Mouse (Mus musculus): ENCODE data around the gene Gm20716.
"Not testable (repeated sequence)": the region's sequence is repeated elsewhere in the genome, so short reads cannot be mapped to it uniquely, and the experiment has no call there.

Gm20716 gene

DNA sequence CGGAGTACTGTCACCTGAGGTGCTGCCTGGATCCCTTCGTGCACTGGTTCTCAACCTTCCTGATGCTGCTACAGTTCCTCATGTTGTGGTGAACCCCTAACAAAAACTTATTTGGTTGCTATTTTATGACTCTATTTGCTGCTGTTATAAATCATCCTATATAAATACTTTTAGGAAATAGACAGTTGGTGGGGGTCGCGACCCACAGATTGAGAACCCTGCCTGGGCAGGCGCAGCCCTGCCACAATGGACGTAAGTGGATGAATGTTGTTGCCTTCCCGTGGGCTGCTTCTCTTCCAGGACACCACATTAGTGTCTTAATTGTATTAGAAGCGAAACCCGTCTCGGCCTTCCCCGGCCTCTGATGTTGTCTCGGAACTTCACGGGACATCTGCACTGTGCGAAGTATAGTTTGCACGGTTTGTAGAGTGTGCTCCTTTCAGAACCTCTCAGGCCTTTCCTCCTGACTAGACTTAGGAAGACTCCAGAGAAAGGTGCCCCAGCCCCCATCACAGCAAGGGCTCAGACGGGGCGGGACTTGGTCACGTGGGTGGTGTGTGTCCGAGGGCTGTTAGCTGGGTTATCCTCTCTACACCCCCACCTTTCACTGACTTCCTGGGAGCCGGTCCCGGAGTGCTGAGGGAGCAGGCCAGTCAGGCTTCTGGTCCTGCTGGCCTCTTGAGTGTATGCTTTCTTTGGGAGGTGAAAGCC, 63.3 kb downstream of the Gm20716 start:
- no peak for DNase-seq (ENCODE audit: low read depth, low spot score)

DNA sequence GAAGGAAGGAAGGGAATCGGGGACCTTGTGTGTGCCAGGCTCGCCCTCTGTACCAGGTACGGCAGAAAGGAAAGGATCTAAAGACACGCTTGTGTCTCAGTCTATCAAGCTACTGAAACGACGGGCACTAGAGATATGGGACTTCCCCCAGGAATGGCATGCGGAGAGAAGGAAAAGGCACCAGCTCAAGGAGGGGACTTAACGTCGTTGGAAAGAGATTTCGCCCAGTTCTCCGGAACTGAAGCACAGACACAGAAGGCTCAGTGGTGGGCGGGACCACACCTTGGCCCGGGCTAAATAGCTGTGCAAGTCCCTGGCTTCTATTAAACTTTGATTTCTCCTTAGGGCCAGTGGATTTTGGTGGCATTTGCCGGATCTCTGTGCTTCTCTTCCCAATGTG, 68.2 kb downstream of the Gm20716 start:
- no peak for DNase-seq (ENCODE audit: low read depth, low spot score)

DNA sequence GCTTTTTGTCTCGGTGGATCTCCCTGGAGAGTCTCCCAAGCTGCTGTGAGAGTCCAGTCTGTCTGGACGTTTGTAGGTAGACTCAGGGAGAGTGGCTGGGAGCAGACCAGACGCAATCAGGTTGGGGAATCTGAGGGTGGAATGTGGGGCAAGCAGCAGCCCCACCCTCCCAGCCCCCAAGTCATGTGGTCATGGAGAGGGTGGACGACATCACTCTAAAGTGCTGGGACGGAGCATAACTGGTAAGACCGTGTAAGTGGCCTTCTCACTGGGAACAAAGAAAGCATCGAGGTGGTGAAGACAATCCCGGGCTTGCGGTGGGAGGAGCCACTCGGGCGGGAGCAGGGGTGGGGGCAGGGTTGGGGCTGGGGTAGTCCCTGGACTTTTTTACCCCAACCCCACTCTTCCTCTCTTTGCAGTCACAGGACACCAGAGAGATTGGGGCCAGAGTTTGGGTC, 68.6 kb downstream of the Gm20716 start:
- no peak for DNase-seq (ENCODE audit: low read depth, low spot score)

- DNase-seq (ENCODE audit: low read depth, low spot score) = no peak
These were observed 69.7 kb downstream of the Gm20716 start for GRCm38 (mm10) chr2:168160370-168160930.

DNA sequence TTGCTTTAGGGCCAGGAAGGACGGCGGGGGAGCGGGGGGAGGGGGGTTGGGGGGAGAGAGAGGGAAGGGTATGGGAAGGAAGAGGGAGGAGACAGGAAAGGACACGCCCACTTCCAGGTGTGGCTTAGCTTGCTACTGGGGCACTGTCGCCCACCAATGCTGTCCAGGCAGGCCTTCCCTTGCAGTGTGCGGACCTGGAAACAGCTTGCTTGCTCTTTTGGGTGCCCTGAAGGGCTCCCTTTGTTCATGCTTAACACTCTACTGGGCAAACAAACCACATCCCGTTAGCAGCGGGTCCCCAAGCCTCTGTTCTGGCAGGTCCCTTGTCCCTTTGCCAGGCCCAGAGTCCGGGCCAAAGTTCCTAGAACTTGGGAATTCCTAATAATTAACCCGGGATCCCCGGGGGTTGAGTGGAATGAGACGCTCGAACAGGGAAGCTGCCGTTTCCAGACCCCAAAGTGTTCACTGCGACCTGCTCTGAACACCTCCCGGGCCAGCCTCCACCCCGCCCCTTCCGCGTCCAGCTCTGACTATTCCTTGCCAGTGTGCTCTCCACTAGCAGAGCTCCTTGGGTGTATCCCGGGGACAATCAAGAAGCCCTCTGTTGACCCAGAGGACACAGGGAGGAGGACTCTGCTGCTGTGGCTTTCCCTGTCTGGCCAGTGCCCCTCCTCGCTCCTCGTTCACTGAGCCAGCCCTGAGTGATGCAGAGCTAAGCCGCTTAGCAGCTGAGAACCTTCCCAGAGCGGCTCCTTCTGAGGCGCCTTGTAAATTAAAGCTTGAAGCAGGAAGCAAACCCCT, 71.1 kb downstream of the Gm20716 start:
- peak; percentile 18 for DNase-seq (ENCODE audit: low read depth, low spot score)

GRCm38 (mm10) chr2:168157974-168158373, 72.2 kb downstream of the Gm20716 start:
- DNase-seq (ENCODE audit: low read depth, low spot score) = not testable (repeated sequence)

DNA sequence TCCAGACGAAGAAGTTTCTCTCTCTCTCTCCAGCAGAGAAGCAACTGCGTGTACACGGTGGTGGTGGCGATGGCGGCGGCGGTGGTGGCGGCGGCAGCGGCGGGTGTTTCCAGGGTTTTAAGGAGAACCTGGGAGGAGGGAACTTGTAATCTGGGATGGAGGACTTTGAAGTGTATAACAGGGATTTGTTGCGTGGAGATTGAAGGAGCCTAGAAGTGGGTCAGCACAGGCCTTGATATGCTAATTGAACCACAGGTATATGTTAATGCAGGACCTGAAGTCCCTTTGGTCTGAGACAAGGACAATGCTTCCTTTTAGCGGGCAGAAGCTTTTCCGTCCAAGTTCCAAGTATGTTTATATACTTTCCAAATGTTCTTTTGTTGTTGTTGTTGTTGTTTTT, 73.8 kb downstream of the Gm20716 start:
- DNase-seq (ENCODE audit: low read depth, low spot score) = no peak

DNA sequence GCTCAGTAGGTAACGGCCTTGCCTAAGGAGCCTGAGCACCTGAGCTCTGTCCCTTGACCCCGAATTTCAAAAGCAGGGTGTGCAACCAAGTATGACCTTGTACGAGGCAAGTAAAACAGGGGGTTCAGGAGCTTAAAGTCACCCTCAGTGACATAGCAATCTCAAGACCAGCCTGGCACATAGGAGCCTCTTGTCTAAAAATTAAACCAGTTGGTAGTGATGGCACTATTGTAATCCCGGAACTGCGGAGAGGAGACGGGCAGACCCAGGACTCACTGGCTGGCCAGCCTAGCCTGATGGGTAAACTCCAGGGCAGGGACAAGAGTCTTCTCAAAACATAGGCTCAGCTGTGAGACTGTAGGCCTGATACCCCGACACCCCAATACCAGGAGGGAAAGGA, 74.5 kb downstream of the Gm20716 start:
- DNase-seq (ENCODE audit: low read depth, low spot score) = no peak

GRCm38 (mm10) chr2:168154090-168154881, 75.9 kb downstream of the Gm20716 start:
- DNase-seq (ENCODE audit: low read depth, low spot score) = peak; percentile 80

DNA sequence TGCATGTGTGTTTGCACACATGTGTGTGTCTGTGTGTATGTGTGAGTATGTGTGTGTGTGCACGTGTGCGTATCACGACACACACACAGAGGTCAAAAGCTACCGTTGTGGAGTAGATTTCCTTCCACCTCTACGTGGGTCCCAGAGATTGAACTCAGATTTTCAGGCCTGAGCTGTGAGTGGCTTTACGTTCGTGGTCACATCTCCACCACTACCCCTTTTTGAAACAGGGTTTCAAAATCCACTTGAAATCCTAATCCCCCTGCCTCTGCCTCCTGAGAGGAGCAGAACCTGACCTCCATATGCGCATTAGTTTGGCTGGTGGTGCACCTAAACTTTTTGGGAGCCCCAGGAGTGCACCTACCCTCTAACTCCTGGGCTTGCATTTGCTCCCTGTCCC, 80.9 kb downstream of the Gm20716 start:
- DNase-seq (ENCODE audit: low read depth, low spot score) = no peak

DNA sequence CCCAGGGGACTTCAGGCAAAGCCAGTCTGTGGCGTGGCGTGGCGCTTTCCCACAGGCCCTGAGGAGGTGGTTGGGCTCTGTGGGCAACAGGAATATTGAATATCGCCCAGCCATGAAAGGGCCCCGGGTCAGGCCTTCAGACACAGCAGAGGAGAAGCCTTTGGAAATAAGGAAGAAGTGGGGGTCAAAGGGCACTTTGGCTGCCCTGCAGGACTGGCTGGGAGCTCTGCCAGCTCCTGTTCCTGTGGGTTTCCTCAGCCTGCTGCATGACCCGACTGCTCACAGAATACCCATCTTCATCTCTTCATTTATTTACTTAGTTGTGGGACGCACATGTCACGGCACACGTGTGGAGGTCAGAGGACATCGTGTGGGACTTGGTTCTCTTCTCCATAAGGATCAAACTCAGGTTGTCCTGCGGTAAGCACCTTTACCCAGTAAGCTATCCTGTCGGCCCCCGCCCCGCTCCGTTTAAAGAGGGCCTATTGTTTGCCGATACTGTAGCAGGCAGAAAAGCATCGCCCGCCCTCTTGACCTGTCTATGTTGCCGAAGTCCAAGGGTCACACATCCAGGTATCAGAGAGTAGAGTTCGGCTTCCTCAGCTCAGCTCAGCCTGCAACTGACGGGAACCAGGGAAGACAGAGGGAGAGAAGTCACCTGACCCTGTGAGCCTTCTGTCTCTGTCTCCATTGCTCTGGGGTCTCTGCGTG, 82.3 kb downstream of the Gm20716 start:
- no peak for DNase-seq (ENCODE audit: low read depth, low spot score)

- DNase-seq (ENCODE audit: low read depth, low spot score) = no peak
These were observed 84.7 kb downstream of the Gm20716 start for GRCm38 (mm10) chr2:168145437-168145836.

DNA sequence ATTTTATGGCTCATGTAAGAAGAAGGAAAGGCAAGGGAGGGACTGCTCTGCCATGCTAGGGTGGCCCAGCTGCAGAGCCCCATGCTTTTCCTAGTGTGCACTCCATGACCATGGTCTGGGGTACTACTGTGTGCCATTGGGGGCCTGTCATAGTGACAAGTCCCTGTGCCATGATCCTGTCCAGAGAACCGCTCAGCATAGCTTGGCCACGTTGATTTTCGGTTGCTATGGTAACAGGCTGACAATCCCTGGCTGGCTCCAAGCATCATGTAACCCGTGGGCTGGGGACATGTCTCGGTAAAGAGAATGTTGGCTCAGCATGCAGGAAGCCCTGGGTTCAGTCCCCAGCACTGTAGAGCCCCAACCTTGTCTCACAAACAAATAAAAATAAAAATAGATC, 86.4 kb downstream of the Gm20716 start:
- peak; percentile 42 for DNase-seq (ENCODE audit: low read depth, low spot score)

- DNase-seq (ENCODE audit: low read depth, low spot score) = peak; percentile 73
These were observed 93.0 kb downstream of the Gm20716 start for GRCm38 (mm10) chr2:168137161-168137560.
